Mouse (Mus musculus) ES-Bruce4 (cell line): ENCODE measurements around the gene Uqcr11.

Experiments used
- CTCF ChIP-seq: IDR thresholded peaks from one replicate; pipeline ENCODE4 v1.8.1; 2011; ENCODE audit warnings: low read depth, low read length
- EP300 ChIP-seq: IDR thresholded peaks from 2 replicates; pipeline ENCODE4 v1.6.1; 2011; ENCODE audit warnings: low read depth, low read length; ENCODE audit not compliant: insufficient read depth
- POLR2A ChIP-seq: IDR thresholded peaks from one replicate; pipeline ENCODE4 v1.8.1; 2011; ENCODE audit warnings: low read length; ENCODE audit not compliant: insufficient read depth

GRCm38 (mm10) chr10:80434233-80434592, 27.6 kb upstream of the Uqcr11 start:
- TF ChIP-seq POLR2A (no peak), EP300 (no peak), CTCF (no peak)
